ENCODE assay signal across 23 mouse cellular contexts in the genomic region with DNA sequence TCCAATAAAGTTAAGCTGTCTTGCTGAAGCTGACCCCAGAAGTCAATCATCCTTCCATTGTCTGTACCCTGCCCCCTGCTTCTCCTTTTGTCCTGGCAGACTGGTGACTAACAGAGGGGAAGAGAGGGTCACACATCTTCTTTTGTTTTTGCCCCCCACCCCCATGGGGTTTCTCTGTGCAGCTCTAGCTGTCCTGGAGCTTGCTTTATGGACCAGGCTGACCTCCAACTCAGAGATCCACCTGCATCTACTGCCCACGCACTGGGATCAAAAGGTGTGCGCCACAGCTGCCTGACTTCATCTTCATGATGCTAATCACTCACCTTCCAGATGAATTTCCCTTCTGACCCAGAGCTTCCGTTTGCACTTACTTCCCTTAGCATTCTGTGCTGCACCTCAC.
"Had no signal": no experiment of that assay in that cellular context is flagged by ENCODE, and none has a peak within 500 bp of the region (broad histone marks: within the 10 kb centered on the region; RNA-seq: fewer than 3 reads in every experiment).

No protein-coding gene starts in this region.

- H3K4me1 ChIP-seq: hindbrain, embryonic 12.5 days; intestine, embryonic 15.5 days had no signal

- H3K27ac ChIP-seq: gastrocnemius, adult 2 months; heart, adult 2 months; hindbrain, embryonic 10.5 days; hindbrain, embryonic 12.5 days; hindbrain, embryonic 14.5 days; intestine, embryonic 15.5 days; layer of hippocampus, adult 2 months; left cerebral cortex, adult 2 months; limb, embryonic 10.5 days; limb, embryonic 12.5 days; liver, embryonic 14.5 days had no signal

- H3K4me3 ChIP-seq: gastrocnemius, adult 2 months; heart, adult 2 months; hindbrain, embryonic 10.5 days; hindbrain, embryonic 12.5 days; intestine, embryonic 15.5 days; layer of hippocampus, adult 2 months; left cerebral cortex, adult 2 months; limb, embryonic 10.5 days; limb, embryonic 12.5 days had no signal

- H3K27me3 ChIP-seq: hindbrain, embryonic 12.5 days; intestine, embryonic 15.5 days; limb, embryonic 12.5 days had no signal

- H3K36me3 ChIP-seq: hindbrain, embryonic 10.5 days; hindbrain, embryonic 12.5 days; intestine, embryonic 15.5 days; limb, embryonic 10.5 days; limb, embryonic 12.5 days had no signal

- ATAC-seq: forebrain, embryonic 16.5 days; hindbrain, embryonic 16.5 days; inflammation-experienced regulatory T-cells, adult 6 months had no signal

- DNase-seq: gastrocnemius, adult 2 months; gastrocnemius, postnatal 10 days; gastrocnemius, postnatal 25 days; heart, adult 2 months; heart, postnatal 10 days; heart, postnatal 4 days; kidney, adult 18-20 months; kidney, adult 8-10 months; kidney, postnatal 25 days; kidney, postnatal 4 days had no signal

- H3K9me3 ChIP-seq: hindbrain, embryonic 10.5 days; hindbrain, embryonic 12.5 days; intestine, embryonic 15.5 days; limb, embryonic 10.5 days; limb, embryonic 12.5 days had no signal

- H3K4me2 ChIP-seq: heart, embryonic 11.5 days; hindbrain, embryonic 12.5 days; hindbrain, embryonic 14.5 days; intestine, embryonic 15.5 days; limb, embryonic 12.5 days had no signal

- H3K9ac ChIP-seq: hindbrain, embryonic 12.5 days; hindbrain, embryonic 14.5 days; intestine, embryonic 15.5 days; limb, embryonic 12.5 days; liver, embryonic 14.5 days had no signal
